Mouse (Mus musculus) ES-E14 (cell line): ENCODE measurements around the gene Mycbpap.

ENCODE experiments used
- CHD2 ChIP-seq: IDR thresholded peaks from 2 replicates; pipeline ENCODE4 v1.6.1; 2014; ENCODE audit warnings: mild to moderate bottlenecking, low read depth, low read length, inconsistent platforms
- HCFC1 ChIP-seq: IDR thresholded peaks from 2 replicates; pipeline ENCODE4 v1.6.1; 2012; ENCODE audit warnings: low read length, inconsistent platforms, borderline replicate concordance; ENCODE audit not compliant: insufficient read depth
- MAFK ChIP-seq: IDR thresholded peaks from 2 replicates; pipeline ENCODE4 v1.6.1; 2014; ENCODE audit warnings: mild to moderate bottlenecking, low read depth, low read length, inconsistent platforms; ENCODE audit not compliant: insufficient read depth
- ZC3H11A ChIP-seq: IDR thresholded peaks from 2 replicates; pipeline ENCODE4 v1.6.1; 2012; ENCODE audit warnings: low read depth, mild to moderate bottlenecking, inconsistent platforms, low read length, borderline replicate concordance

DNA sequence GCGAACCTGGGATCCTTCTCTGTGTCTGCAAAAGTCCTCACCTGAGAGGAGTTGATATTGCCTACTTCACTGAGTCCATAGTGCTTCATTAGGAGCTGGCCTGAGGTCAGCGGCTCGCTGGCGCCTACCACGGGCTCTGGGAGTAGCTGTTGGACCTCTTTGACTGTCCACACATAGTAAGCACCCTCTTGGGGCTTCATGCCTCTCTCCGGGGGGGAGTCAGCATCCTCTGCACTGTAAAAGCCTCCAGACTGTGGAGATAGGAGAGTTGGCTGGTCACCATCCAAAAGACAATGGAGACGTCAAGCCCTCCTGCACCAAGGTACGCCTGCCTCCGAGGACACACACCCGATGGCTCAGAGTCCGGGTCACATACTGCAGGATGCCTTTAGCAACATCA, 38.8 kb downstream of the Mycbpap start:
- TF ChIP-seq ZC3H11A (no peak), HCFC1 (no peak), CHD2 (no peak), MAFK (no peak)
